Mouse (Mus musculus) cerebellum, adult 2 months (tissue): ENCODE results near the gene Enah.

Source experiments
- CTCF ChIP-seq: fragments of 200-500 bp; IDR thresholded peaks from 2 replicates; pipeline ENCODE4 v1.5.1; 2011; ENCODE audit warnings: low read depth, mild to moderate bottlenecking, control low read depth, low read length, moderate library complexity, borderline replicate concordance; ENCODE audit not compliant: insufficient read depth
- POLR2A ChIP-seq: fragments of 200-500 bp; IDR thresholded peaks from 2 replicates; pipeline ENCODE4 v1.6.1; 2011; ENCODE audit warnings: low read length, control low read depth, borderline replicate concordance; ENCODE audit not compliant: insufficient read depth

DNA sequence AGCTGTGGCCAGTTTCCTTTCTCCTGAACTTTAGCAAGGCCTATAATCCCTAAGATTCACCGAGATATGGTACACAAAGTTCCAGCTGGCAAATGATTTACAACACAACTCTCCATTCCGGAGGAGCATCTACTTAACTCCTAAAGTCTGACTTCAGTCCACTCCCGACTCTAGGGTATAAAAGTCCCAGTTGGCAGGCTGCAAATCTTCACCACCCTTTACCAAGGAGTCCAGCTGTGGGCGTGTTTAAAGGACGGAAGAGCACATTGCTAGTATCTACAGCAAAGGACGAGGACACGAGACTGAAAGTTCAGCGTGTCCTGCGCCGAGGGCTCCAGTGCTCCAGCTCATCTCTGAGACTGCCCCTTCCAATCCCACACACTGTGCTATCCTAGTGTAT lies 122.8 kb downstream of the Enah start:
- TF ChIP-seq POLR2A (no peak), CTCF (no peak)
